Mouse (Mus musculus) cerebellum, postnatal 36 days (tissue): ENCODE measurements at regions not wholly inside any gene's neighbourhood (a gene's known extent, or its start where the extent isn't known, plus 50 kb on each side); places are given as distances from the start of the nearest gene placed in this dataset.

Experiments
- DNase-seq, 2 experiments: peaks; one replicate each; pipeline ENCODE4 v3.0.0; 2021 to 2022; ENCODE audit warnings: mixed read lengths in 2 of 2

DNA sequence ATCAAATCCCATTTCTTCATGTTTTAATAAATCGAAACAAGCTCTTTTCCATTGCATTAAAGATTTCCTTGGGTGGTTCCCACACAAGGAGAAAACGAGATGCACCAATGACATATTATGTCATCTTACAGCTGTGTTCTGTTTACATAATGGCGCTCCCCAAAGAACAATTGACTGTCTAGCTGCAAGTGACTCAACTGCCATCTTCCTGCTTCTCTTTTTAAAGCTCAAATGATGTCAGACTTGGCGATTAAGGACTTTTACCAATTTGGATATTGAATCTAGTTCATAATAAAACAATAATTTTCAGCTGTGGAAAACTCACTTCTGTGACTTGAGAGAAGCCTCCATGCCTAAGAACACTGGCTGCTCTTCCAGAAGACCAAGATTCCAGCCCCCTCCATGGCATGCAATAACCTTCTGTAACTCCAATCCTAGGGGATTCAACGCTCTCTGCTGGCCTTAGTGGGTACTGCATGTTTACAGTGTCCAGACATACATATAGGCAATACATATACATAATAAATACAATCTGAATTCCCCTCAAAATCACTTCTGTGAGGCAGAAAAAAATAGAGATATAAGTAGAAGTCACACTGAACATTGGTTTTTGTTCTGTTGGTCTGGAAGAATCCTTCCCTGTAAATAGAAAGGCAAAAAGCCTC is 318.7 kb downstream of the Rnd3 start:
- no peak for DNase-seq

DNA sequence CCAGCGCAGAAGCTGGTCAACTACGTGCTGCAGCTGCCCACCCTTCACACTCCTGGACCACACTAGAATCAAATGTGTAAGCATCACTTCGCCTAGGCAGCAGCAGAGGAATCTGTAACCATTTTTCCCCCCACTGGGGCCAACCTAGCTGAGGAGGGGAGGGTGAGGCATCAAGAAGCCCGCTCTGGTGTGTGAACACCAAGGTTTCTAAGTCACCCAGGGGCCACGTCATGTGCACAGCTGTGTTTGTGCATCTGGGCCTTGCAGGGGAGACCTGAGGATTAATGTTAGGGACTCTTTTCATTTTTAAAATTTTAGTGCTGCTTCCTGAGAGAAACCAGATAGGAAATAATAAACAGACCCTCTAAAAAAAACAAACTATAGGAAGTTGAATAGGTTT is 321.8 kb downstream of the Rnd3 start:
- no peak for DNase-seq

DNA sequence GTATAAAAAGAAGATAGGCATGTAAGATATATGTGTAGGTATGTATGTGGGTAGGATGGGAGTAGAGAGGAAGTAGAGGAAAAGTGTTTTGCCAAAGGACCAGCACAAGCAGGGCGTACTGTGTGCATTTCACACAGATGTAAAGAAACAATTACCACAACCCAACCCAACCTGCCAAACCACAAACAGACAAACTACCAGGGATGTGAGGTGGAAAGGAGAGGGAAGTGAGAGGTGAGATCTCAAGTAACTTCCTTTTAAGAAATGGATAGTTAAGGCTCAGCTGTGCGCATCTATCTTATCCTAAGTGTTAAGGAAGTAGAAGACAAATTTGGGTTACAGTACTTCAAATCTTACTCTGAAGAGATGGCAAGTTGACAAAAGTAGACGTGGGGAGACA is 322.4 kb downstream of the Rnd3 start:
- no peak for DNase-seq

DNA sequence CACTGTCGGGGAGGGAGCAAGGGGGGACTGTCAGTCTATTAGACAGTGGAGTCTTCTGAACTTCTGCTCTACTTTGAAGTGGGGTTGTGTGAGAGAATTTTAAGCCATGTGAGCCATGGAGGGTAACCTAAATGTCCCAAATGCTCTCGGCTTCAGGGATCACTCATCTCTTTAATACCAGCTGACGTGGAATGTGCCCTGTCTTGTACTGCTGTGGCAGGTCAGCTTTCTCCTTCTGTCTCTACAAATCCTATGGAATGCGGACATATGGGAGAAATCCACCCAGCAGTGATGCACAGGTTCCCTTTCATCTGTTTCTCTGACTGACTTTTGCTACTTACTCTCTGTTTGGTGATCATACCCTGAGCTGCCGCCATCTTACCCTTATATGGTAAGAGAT is 323.3 kb downstream of the Rnd3 start:
- no peak for DNase-seq

DNA sequence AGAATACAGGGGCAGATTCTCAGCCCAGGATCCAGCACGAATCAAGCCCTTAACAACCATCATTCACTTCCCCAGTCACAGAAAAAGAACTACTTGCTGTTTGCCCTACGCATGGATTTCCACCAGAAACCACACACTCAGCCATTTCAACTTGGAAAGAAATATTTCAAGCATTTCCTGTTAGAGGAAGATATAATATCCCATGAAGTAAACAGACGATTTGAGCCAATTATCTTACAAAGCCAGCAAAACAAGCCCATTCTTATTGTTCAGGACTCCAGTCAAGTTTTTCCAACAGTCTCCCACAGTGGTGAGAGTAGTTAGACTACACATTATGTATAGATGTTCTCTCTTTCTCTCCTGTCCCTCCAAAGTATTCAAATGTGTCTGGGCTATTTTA is 324.1 kb downstream of the Rnd3 start:
- no peak for DNase-seq

DNA sequence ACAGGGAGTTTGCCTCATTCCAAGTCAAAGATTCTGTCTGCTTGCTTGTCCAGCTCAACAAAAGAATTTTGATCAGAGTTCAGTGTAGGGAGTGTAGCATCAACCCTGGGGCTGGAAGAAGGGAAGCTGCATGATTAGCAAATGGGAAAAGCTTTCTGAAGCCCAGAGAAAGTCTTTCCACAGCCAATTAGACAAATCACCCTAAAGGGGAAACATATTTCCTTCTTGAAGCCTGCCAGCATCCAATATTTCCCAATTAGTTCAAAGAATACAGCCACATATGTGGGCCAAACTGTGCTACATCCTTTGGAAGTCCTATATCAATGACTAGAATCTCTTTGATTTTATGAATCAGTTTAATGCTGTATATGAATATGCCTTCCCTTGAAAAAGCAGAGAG is 326.2 kb downstream of the Rnd3 start:
- DNase-seq, result no peak

DNA sequence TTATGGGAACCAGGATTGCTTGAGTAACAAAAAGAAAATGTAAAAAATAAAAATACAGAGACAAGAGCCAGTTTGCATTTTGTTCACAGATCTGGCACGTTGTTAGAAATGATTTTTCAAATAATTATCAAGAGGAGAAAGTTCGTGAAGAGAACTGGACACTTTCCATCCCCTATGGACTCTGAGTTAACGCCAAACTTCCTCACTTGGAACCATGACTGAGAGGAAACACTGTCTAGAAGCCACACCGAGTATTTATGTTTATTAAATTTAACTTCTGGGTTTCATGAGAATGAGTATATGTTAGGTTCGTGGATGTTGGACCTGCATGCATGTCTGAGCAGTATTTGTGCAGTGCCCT is 329.6 kb downstream of the Rnd3 start:
- DNase-seq, result no peak

DNA sequence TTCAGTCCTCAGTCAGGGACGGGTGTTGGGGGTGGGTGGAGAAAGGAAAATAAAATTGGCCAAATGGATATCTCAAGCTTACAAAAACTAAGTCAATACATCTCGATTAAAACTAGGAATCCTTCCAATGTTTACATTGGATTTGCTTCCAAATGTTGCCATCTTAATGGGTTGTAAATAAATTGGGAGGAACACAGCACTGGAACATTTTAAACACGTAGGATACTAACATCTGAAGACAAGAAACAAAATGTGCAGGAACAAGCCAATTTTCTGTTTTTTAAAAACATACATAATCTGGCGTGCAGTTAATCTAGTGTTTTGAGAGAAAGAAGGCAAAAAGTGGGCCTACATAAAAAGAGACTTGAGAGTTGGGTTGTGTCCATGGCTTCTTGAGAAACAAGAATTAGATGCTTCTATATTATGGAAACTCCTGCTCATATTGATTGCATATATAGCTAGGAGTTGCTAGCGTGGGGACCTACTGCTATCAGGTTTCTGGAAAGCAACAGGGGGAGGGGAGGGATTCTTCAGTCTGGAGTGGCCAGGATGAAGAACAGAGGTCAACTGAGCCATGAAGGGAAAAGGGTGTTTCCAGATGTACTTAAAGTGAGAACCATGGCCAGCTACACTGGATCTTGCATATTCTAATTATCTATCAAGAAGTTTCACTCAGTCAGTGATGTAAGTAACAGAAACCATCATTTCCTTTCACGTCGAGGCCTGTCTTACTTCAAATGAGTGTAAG is 330.2 kb downstream of the Rnd3 start:
- DNase-seq, result no peak

DNA sequence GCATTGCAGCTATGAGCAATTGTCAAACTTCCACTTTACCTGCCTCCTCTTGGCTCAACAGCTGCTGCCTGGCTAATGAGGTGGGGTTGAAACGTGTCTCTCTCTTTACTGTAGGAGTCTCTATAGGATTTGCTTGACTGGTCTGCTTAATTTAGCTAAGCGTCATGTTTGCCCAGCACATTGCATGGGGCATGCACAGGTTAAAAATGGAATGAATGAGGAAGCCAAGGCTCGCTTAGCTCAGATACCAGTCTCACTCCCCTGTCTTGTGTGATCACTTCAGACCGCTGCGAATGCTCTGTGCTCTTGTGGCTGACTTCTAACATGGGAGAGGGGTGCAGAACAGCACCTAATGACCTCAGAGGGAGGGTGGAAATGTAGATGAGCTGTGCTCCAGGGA is 332.5 kb downstream of the Rnd3 start:
- no peak for DNase-seq

DNA sequence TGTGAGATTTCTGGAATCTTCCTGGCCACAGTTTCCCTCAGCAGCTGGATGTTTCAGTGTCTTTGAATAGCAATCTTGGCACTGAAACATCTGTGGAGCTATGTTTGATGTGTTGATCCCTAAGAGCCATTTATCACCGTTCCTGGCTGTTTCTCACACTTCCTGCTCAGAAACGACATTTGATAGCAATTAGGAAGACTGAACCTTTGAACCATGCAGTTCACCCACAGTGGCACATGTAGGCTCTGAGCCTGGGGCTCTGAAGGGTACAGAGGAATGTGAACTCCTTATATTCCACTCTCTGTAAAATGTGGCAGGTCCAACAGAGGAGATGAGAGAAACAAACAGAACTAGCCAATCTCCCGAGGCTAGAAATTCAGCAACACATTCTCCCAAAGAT is 333.4 kb downstream of the Rnd3 start:
- no peak for DNase-seq

DNA sequence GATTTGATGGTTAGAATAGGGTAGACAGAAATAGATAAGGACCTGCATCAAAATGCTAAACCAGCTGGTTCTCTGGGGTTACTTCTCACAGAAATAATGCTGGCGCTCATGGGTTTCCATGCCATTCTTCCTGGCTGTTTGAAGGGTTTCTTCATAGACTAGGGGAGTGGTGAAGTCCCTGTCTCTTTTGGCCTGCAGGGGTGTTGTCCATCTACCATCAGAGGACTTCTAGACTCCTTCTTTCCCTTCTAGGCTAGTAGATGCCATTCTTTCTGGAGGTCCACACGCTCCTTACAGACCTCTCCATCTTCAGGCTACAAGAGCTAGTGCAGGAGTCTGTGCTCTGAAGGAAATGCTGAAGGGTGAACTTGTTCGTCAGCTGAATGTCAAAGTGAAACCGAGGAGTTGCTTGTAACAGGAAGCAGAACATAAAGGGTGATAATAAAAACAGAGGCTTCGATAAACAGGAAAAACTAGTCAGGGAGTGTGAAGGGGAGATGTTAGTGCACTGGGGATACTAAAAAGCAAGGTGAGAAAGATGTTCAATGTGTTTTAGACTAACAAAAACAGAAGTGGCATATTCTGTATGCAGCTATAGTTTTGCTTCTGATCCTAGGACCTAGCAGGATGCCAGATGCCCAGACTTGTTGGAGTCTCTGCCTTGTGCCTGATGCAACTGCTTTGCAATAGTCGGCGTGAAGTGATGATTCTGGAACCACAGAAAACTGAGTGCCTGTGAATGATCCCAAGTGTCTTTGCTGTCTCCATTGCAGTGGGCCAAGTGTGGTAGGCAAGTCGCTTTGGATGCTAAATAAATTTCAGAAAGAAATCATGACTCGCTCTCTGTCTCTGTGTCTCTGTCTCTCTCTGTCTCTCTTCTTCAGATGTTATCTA is 335.1 kb downstream of the Rnd3 start:
- no peak for DNase-seq

DNA sequence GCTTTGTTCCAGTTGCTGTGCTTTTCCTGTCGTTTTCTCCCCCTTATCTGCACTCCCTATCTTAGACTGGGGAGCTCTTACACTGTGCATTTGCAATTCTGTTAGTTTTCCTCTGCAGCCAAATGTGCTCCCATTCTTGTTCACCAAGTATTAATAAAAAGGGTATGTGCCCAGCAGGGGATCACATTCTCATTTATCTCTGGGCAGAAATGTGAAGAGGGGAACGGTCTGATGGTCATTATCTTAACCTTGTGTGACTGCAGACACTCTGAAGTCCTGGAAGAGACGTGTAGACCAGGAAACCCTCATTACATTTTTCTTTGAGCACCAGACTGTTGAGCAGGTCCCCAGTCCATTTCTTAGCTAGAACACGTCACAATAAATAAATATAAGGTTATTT is 336.6 kb downstream of the Rnd3 start:
- DNase-seq, result no peak

DNA sequence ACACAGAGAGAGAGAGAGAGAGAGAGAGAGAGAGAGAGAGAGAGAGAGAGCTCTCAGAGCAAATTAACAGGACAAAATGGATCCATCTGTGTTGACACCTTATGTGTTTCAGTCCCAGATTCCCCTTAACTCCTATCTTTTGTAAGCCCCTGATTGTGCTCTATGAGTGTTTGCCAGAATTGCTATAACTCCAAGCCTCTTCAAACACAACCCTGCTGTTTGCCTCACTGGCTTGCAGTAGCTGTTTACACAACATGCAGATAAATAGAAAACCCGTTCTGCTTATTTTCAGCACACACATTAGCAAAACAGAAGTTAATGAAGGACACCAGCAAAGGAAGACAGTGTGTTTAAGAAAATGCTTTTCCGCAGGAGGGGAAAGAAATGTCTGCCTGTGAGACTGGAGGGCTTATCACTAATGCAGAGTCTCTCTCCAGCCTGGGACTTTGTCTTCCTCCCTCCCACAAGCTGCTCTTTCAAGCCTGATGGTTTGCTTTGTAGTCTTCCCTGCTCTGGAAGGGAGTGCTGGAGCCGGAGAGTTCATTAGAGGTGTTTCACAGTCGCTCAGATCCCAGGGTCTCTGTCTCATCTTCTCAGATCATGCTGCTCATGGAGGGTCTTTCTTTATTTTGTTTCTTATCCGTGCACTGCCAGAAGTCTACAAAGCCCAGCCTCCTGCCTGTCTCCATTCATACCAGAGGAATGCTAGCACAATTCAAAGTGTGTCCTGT is 338.4 kb downstream of the Rnd3 start:
- no peak for DNase-seq

DNA sequence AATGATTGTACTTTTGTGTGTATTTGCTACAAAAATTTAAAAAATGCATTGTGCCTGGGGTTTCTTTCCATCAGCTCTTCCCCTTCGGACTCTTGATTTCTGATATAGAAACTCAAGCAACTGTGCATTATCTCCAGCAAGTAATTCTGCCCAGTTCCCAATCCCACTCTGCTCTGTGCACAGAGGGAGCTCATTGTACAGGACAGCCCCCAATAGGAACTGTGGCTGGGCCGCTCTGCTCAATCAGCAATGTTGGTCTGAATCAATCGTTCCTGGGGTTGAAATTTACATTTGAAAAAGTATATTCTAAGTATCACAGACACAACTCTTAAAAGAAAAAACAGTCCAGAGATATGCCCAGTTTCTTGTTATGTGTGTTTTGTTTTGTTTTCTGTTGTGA is 339.1 kb downstream of the Rnd3 start:
- DNase-seq, result no peak

DNA sequence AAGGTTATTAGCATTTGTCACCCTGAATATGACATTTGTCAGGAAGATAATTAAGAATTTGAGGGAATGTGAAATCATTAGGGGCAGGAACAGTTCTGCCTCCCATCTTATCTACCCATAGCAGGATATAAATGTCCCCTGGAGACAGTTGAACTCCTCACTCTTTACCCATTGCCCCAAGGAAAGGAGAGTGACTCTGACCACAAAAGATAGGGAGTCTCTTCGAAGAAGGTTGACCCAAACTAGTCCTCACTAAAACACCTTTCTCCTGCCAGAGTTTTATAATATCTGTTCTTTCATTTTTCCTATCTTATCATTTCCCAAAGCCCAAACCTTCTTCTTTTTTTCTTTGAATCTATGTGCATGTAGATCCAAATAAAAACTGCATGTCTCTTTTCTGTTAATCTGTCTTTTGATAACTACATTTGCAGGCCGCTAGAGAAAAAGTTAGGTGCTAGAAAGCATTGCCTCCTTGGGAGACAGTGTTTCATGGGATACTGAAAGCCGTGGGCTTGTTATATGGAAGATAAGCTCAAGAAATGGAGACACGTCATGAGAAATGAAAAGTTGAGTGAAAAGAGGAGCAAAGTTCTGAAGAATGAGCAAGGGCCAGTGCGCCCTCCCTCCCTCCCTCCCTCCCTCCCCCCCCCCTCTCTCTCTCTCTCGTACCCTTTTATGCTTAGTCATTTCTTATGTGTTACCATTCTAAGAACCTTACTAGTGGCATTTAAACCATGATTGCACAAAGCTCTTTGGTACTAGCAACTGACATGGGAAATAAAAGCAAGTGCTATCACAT is 341.6 kb downstream of the Rnd3 start:
- no peak for DNase-seq

DNA sequence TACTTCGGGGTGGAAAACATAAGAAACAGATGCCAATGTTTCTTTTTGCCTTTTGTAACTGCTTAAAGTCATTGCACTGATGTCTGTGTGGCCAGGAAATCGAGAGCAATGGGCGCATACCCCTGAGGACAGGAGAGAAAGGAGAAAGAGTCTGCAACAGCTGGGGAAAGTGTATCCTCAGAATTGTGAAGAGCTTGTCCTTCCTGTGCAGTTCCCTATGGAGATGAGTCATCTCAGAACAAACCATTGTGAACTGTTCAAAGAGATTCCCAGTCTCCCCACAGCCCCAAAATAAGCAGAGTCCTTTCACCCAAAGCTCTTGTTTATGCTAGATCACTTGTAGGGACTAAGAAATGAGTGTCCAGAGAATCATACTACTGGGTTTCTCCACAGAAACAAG is 343.3 kb downstream of the Rnd3 start:
- no peak for DNase-seq

DNA sequence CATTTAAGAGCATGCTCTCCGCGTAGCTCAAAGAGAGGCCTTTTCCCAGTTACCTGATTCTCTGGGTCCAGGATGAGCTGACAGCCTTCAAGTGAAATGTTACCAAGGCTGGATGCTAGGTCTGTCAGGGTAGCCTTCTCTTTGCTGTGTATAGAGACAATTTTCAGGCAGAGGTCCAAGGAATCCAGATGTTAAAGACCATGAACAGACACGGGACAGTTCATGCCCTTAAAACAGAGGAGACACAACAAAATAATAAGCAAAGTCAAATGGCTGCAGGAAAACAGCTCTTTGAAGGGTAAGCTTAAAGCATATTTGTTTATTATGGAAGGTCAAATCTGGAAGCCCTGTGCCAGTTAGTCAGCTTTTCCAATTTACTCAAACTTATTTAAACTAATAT is 352.8 kb downstream of the Rnd3 start:
- no peak for DNase-seq

DNA sequence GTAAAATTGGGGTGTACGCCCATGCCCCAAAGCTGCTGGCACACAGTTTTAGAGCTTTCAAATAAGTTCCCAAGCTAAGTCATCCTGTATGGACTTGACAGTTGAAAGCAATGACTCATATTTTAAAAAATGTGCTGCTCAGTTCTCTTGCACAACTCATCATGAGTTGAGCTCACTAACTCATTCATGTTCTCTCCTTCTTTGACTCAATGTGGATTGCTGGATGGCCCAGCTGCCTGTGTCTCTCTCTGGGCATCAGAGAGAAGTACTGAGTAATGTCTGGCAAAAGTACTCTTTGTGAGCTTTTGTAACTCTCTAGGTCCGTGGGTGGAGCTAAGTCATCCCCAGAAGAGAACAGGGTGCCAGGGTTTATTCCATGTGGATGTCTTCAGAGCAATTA is 355.3 kb downstream of the Rnd3 start:
- no peak for DNase-seq

DNA sequence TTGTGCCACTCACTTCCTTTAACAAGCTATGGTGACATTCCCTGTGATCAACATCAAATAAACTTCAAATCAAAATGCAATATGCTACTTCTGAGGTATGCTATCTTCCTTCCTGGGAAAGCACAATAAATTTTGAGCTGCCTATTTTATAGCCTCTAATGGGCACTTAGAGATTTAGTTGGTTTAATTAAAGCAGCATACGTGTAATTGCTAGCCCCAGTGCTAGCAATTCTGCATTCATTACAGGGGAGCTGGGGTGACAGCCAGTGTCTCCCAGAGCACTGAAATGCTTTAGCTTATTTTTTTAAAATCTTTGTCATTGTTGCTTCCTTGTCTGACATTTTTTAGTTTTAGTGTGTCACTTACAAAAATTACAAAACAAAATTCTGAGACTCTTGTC is 355.8 kb downstream of the Rnd3 start:
- DNase-seq, result no peak

DNA sequence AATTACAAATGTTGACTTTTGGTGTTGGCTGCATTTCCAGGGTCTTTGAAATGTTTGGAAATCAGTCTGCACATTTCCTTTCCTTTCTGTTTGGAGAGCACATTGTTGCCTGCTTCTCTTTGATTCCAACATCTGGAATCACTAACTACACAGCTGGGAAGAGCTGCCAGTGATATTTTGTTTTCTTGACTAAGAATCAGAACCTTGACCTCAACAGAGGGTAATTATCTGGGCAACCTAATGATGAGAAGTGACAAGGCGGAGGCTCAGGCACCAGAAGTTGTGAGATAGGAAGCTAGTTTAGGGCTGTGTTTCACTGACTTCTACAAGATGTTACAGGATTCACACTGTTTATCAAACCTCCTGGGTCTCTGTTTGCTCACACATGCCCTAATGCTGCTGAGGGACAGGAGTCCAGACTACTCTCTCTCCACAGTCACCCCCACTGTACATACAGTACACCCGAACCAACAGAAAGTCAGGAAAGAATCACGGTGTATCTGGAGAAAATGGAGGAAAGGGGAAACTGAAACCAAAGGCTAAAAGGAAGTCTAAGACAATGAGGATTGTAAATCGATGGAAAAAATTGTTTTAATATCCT is 359.8 kb downstream of the Rnd3 start:
- DNase-seq, result no peak

DNA sequence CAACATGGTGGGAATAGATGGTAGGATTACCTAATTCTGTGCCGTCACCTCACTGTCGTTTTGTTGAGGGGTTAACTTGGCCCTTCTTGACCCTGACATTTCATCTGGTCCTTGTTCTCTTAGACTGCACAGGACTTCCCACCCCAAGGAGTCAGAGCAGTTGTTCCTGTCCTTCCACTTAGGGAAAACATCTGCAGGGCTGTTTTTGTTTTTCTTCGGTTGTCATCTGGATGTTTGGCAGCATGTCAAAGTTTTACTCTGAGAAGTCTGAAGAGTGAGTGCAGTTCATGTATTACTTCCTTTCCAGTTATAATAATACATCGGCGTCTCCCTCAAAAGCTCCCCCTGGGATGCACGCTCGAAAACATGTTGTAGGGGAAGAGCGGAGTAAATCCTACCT is 376.8 kb downstream of the Rnd3 start:
- no peak for DNase-seq

DNA sequence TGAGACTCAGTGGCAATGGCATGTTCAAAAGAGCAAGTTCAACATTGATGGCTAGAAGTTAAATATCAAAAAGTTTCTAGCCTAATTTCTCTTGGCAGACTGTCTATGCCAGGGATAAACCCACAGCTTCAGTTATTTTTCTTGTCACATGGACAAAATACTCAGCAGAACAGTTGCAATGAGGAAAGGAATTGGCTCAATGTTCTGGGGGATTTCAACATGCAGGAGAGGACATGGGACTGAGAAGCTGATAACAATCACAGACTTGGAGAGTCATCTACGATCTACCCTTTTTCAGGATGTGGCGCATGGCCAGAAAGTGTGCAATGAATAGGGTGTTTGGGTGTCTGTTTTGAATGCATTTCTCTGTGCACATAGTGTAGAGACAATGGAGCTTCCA is 389.9 kb downstream of the Rnd3 start:
- DNase-seq, result no peak
